Mouse (Mus musculus): ENCODE data around the gene Naa38. TPM values are rescaled to one million over a fixed set of nuclear protein-coding genes. Genes with fewer than 3 reads are reported as not detected.
A peak's percentile ranks its signal among the peaks of the same experiment; 100 is the strongest.

Naa38 gene
- polyA plus RNA-seq, 1 experiment, result 229 TPM

GRCm38 (mm10) chr11:69416509-69416908 lies 21.2 kb downstream of the Naa38 start:
- Histone ChIP-seq H3K79me3 (ENCODE audit: low read depth) (peaks cover 21% of the 10 kb centered on the region), H3ac (ENCODE audit: control insufficient read depth, insufficient read length, low read depth) (no peak overlapping the region), H3K36me3 (ENCODE audit: control insufficient read depth, insufficient read depth) (peaks cover 26% of the 10 kb centered on the region), H3K4me3 (ENCODE audit: insufficient read depth, poor library complexity, severe bottlenecking) (peak overlapping the region; percentile 78), H3K79me2 (ENCODE audit: control insufficient read depth, insufficient read depth) (peaks cover 50% of the 10 kb centered on the region), H3K27me3 (ENCODE audit: control insufficient read depth, insufficient read depth, insufficient read length) (peaks cover 3% of the 10 kb centered on the region)
- TF ChIP-seq USF1 (IDR thresholded peaks at IDR 0.05; ENCODE audit: low read depth), result no peak
- TF ChIP-seq MYOG (IDR thresholded peaks at IDR 0.05; ENCODE audit: control insufficient read depth, extremely low read depth, insufficient read length), result no peak
- no peak for TF ChIP-seq MAX (IDR thresholded peaks at IDR 0.05)
- no peak for TF ChIP-seq FOSL1 (IDR thresholded peaks at IDR 0.05; ENCODE audit: insufficient read depth, low read length, poor library complexity, severe bottlenecking)
- TF ChIP-seq CTCF (IDR thresholded peaks at IDR 0.05; ENCODE audit: control insufficient read depth, insufficient read depth, insufficient read length), result no peak
- TF ChIP-seq MYOD1 (IDR thresholded peaks at IDR 0.05; ENCODE audit: control insufficient read depth, insufficient read length, low read depth), result no peak
- no peak for TF ChIP-seq CEBPB (IDR thresholded peaks at IDR 0.05; ENCODE audit: low read depth)

GRCm38 (mm10) chr11:69416921-69417448 lies 21.7 kb downstream of the Naa38 start:
- Histone ChIP-seq H3K4me3 (ENCODE audit: insufficient read depth, poor library complexity, severe bottlenecking) (peak overlapping the region; percentile 78), H3ac (ENCODE audit: control insufficient read depth, insufficient read length, low read depth) (peak overlapping the region; percentile 20), H3K79me2 (ENCODE audit: control insufficient read depth, insufficient read depth) (peaks cover 46% of the 10 kb centered on the region), H3K79me3 (ENCODE audit: low read depth) (peaks cover 21% of the 10 kb centered on the region), H3K36me3 (ENCODE audit: control insufficient read depth, insufficient read depth) (peaks cover 23% of the 10 kb centered on the region), H3K27me3 (ENCODE audit: control insufficient read depth, insufficient read depth, insufficient read length) (peaks cover 3% of the 10 kb centered on the region)
- TF ChIP-seq CEBPB (IDR thresholded peaks at IDR 0.05; ENCODE audit: low read depth), result no peak

GRCm38 (mm10) chr11:69417449-69418384 lies 22.4 kb downstream of the Naa38 start:
- Histone ChIP-seq H3K79me3 (ENCODE audit: low read depth) (peaks cover 19% of the 10 kb centered on the region), H3K36me3 (ENCODE audit: control insufficient read depth, insufficient read depth) (peaks cover 15% of the 10 kb centered on the region), H3K4me3 (ENCODE audit: insufficient read depth, poor library complexity, severe bottlenecking) (peak overlapping the region; percentile 40), H3K27me3 (ENCODE audit: control insufficient read depth, insufficient read depth, insufficient read length) (peaks cover 3% of the 10 kb centered on the region), H3K79me2 (ENCODE audit: control insufficient read depth, insufficient read depth) (peaks cover 38% of the 10 kb centered on the region), H3ac (ENCODE audit: control insufficient read depth, insufficient read length, low read depth) (peak overlapping the region; percentile 74)
- TF ChIP-seq USF1 (IDR thresholded peaks at IDR 0.05; ENCODE audit: low read depth) (peak; percentile 93), CTCF (IDR thresholded peaks at IDR 0.05; ENCODE audit: control insufficient read depth, insufficient read depth, insufficient read length) (no peak), MAX (IDR thresholded peaks at IDR 0.05) (peak; percentile 97), CEBPB (IDR thresholded peaks at IDR 0.05; ENCODE audit: low read depth) (peak; percentile 25)

GRCm38 (mm10) chr11:69418481-69419442 lies 23.5 kb downstream of the Naa38 start:
- H3K27me3 ChIP-seq (ENCODE audit: control insufficient read depth, insufficient read depth, insufficient read length), result peaks cover 3% of the 10 kb centered on the region
- TF ChIP-seq USF1 (IDR thresholded peaks at IDR 0.05; ENCODE audit: low read depth) (no peak), MAX (IDR thresholded peaks at IDR 0.05) (peak; percentile 92), CEBPB (IDR thresholded peaks at IDR 0.05; ENCODE audit: low read depth) (no peak), CTCF (IDR thresholded peaks at IDR 0.05; ENCODE audit: control insufficient read depth, insufficient read depth, insufficient read length) (no peak)
- peaks cover 28% of the 10 kb centered on the region for H3K79me2 ChIP-seq (ENCODE audit: control insufficient read depth, insufficient read depth)
- peak overlapping the region; percentile 74 for H3ac ChIP-seq (ENCODE audit: control insufficient read depth, insufficient read length, low read depth)
- H3K4me3 ChIP-seq (ENCODE audit: insufficient read depth, poor library complexity, severe bottlenecking), result peak overlapping the region; percentile 40
- H3K36me3 ChIP-seq (ENCODE audit: control insufficient read depth, insufficient read depth), result peaks cover 5% of the 10 kb centered on the region
- H3K79me3 ChIP-seq (ENCODE audit: low read depth), result peaks cover 10% of the 10 kb centered on the region

GRCm38 (mm10) chr11:69419443-69419812 lies 24.1 kb downstream of the Naa38 start:
- Histone ChIP-seq H3K27me3 (ENCODE audit: control insufficient read depth, insufficient read depth, insufficient read length) (peaks cover 6% of the 10 kb centered on the region), H3ac (ENCODE audit: control insufficient read depth, insufficient read length, low read depth) (peak overlapping the region; percentile 66), H3K79me3 (ENCODE audit: low read depth) (peaks cover 4% of the 10 kb centered on the region), H3K4me3 (ENCODE audit: insufficient read depth, poor library complexity, severe bottlenecking) (peak overlapping the region; percentile 21), H3K79me2 (ENCODE audit: control insufficient read depth, insufficient read depth) (peaks cover 21% of the 10 kb centered on the region), H3K36me3 (ENCODE audit: control insufficient read depth, insufficient read depth) (no peaks in the 10 kb centered on the region)
- TF ChIP-seq MYOD1 (IDR thresholded peaks at IDR 0.05; ENCODE audit: control insufficient read depth, insufficient read length, low read depth) (no peak), MAX (IDR thresholded peaks at IDR 0.05) (no peak), MYOG (IDR thresholded peaks at IDR 0.05; ENCODE audit: control insufficient read depth, extremely low read depth, insufficient read length) (no peak), CEBPB (IDR thresholded peaks at IDR 0.05; ENCODE audit: low read depth) (no peak), CTCF (IDR thresholded peaks at IDR 0.05; ENCODE audit: control insufficient read depth, insufficient read depth, insufficient read length) (peak; percentile 32)
